Mouse (Mus musculus) B cell, adult 62 days (primary cell): ENCODE results near the gene Flad1. TPM values are rescaled to one million over a fixed set of nuclear protein-coding genes. Genes with fewer than 3 reads are reported as not detected.

Experiments
- total RNA-seq: library from RNA; stranded (reverse); gene quantifications from 4 replicates; pipeline ENCODE4 v1.2.4, GENCODE M21; 2023

The Flad1 gene
- total RNA-seq: 31.6 to 44.7 TPM (median 35.1 TPM) in 4 replicates

DNA sequence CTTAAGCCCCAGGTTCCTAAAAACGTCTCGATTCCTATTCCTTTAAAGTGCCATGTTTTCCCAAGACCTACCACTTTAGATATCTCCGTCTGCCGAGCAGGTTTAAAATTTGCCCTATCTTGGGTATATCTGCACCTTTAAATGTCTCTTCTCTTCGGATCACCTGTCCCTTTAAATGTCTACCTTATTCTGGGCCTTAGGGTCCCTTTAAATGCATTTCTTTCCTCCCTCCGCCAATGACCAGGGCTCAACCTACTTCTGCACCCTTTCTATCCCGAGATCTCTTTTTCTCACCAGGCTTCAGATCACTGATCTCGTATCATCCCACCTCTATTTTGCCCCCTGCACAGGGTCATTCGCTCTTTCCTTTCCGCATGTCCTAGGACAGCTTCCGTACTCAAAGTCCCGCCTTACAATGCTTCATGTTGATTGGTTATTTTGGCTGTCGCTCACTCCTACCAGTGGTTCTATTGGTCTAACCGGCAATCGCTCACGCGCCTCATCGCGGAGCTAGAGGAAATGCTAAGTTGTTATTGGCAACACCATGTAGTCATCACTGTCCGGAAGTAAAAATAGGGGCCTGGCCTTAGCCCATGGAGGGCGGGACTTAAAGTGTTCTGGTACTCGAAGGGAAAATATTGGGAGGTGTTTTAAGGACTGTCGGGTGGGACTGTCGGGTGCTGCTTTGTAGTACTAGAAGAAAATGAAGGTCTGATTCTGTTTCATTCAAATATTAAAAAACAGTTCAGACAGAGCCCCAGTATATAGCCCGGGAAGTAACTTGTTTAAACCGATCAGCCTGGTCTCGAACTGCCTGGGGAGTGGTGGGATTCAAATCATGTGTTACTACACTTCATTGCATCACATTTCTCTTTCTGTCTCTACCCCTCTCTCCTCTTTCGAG, at the start of gene Flad1:
Flad1 (minus strand) TSS at position 381 of the 904 bp plus-strand sequence.

DNA sequence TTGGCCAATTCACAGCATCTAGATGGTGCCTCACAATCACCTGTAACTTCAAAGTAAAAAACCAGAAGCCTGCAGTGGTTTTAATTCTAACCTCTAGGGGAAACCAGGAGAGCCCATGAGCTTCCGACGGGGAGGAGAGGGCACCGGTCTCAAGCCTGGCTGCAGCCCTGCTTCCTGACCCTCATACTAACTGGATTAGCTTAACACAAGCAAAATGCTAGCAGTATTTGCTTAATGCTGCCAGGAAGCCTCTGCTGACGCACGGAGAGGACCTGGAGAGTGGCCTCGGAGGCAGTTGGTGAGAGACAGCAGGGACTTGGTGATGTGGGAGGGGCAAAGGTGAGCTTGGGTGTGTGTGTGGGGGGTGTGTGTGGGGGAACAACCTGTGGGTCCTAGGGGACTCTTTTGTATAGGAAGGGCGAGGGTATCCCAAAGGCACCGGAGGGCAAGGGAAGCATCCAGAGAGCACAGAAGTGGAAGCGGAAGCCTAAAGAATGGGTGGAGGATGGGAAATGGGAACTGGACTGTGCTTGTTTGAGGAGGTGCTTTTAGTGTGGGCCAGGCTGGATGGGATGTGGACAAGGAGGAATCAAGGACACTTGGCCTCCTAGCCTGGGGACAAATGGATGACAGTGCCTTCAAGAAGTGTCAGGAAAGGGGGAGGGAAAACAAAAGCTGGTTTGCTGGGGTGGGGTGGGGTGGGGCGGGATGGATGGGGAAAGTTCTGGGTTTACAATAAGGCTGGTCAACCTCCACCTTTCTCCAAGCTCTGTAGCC, 42.9 kb upstream of the Flad1 start, which contains the start of gene Pmvk:
Pmvk (plus strand) TSS at position 141 of the 777 bp plus-strand sequence.

DNA sequence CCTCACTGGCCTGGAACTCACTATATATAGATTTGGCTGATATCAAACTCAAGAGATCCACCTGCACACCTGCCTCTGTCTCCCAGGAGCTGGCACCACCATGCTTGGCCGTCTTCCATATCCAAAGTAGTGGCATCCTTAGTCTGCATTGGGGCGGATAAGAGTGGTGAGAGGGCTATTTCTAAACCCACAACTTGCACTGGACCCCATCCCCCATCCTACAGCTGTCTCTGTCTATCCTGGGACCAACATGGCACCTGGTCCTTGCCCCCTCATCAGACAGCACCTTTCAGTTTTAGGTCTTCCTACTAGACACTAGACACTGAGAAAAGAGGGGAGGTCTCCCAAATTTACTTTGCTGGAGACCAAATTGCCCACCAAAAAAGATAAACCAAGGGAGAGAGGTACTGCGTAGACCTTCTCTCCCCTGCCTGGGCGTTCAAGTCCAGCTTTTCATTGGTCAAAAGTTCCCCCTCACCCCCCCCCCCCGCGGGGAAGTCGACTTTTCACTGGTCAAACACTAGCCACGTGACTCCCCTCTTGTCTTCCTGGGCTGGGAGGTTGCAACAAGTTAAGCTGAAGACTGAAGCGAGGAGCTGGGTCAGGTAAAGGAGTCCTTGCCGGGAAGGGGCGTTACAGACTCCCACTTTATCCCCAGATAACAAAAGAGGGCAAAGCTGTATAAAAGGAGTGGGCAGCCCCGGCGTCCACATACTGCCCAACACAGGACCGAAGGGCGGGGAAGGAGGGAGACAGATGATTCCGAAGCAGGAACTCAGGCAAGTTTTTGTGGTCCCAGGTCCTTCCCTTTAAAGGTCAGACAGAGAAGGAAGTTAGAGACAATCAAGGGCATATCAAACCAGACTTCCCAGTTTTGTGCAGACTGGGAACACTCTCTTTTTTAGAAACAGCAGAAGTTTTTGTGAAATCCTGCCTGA, 24.8 kb upstream of the Flad1 start, which contains the start of gene Pbxip1:
Pbxip1 (plus strand) TSS at position 531 of the 938 bp plus-strand sequence.

DNA sequence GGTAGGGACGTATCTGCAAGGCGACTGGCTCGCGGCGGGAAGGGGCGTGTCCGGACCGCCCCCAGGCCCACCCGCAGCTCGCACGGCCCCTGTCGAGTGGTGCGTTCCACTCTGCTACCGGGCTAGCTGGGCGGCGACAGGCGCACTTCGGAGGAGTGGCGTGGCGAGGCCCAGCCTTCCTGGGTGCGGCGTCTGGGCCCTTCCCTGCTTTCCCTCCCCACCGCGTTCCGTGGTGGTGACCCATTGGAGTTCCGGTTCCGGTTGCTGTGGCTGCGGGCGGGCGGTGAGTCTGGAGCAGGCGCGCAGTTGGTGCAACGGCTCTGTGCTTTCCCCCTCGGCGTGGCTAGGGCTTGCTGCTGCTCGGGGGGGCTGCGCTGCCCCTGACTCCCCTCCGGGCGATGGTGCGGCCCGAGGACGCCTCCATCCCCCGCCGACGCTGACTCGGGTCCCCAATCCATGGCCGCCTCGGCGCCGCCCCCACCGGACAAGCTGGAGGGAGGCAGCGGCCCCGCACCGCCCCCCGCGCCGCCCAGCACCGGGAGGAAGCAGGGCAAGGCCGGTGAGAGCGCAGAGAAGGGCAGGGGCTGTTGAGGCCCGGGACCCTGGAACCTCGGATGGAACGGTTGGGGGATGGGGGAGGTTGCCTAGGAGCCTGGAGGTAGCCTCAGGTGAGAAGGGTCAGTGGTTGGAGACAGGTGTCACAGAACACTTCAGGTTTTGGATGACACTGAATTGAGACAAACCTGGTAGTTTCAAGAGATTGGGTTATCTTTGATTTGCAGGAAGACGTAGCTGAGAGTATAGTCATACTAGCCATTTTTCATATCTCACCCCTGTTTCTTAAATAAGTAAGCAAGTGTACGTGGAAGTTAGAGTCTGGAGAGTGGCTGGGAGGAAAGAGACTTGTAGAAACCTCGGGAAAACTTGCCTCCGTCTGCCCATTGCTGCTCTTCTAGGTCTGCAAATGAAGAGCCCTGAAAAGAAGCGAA, 18.8 kb upstream of the Flad1 start, which contains the start of gene Pygo2:
Pygo2 (plus strand) TSS at position 44 of the 989 bp plus-strand sequence.

DNA sequence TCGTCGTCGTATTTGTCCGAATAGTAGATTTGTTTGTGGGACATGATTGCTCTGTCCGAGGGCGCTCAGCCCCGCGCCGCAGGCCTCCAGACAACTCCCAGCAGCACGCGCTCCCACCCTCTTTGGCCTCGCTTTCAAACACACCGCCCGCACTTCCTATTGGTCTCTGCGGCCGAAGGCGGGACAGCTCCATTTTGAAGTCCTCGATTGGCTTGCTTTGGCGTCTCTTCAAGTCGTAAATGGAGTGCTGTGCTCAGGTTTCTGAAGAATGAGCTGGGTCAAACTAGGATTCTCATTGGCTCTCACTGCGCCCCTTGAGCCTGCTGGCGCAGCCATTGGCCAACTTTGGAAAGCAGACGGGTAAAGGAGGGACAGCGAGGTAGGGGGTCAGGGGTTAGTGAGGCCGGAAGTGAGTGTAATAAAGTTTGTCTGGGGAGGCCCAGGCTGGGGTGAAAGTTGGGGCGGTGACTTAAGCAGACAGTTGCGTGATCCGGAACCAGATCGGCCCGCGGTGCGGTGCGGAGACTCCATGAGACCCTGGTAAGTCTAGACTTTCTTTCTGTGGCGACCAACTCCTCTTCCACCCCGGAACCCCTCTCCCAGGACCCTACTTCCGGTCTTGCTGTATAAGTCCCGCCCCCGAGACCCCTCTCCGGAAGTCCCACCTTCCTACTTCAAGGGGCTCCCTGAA, 6.6 kb upstream of the Flad1 start, which contains the start of the genes Cks1b and Shc1:
Cks1b (minus strand) TSS at position 214 of the 691 bp plus-strand sequence.
Shc1 (plus strand) TSS at position 274 of the 691 bp plus-strand sequence.

DNA sequence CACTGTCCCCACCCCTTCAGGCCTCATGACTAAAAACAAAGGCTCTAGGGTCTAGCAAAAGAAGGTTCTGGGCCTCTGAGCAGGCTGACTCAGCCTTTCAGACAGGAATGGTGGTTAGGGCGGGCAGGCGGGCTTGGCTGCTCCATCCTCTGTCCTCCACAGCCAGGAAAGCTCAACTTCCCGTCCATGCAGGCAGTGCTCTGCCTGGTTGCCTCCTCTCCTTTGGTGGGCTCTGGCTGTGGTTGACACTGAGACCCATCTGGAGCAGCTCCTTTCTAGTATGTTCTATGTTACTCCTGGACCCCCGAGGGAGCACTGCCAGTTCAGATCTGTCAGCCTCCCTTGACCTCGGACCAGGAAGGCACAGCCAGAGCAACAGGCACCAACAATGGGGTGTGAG, 9.0 kb downstream of the Flad1 start, which contains the start of gene Lenep:
Lenep (minus strand) TSS at position 101 of the 400 bp plus-strand sequence.

DNA sequence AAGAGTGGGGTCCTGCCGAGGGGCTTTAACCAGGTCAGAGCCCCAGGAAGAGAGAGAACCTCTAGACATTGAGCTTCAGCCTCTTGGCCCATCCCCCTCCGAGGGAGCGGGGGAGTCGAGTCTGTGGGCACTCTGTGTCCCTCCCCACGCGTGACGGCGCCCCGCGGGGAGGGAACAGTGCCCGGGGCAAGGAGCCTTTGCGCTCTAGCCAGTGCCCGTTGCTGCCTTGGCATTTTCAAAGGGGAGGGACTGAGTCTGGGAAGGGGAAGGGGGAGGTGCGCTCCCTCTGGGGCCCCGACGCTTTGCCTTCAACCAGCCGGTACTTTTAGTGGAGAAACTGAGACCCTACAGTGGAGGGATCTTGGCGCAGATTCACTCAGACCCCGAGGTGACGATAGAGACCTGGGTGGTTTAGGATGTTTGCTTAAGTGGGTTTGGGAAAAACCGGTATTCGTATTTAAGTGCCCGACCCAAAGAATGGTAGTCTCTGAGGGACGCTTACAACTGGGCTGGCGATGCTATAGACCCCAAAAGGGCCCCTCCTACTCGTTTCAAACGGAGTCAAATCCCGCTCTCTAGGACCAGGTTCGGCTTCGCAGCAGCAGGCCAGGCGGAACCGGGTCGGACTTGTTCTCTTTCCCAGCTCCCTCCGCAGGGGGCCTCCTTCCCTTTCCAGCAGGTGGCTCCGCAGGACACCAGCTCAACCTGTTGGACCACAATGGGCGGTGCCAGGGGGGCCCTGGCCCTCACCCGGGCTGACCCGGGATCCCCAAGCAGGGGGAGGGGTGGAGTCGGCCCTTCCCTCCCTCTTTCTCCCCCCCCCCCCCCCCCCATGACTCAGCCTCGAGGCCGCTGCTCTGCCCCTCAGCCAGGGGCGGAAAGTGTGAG, 17.4 kb downstream of the Flad1 start, which contains the start of gene Zbtb7b:
Zbtb7b (minus strand) TSS at position 771 of the 888 bp plus-strand sequence.

DNA sequence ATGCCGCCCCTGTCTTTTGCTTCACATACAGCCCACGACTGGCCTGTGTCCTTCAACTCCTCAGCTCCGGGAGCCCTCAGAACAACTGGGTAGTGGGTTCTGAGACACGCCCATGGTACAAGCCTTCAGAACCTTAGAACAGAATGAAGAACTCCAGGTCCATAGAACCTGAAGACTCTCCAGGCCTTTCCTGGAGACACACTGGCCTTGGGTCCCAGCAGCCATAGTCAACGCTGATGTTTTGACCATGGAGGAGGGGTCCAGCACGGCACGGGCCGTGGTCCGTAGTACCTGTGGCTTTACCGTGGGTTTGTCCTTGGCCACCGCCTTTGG, 46.6 kb downstream of the Flad1 start, which contains the start of gene Dcst1:
Dcst1 (minus strand) TSS at position 101 of the 333 bp plus-strand sequence.

DNA sequence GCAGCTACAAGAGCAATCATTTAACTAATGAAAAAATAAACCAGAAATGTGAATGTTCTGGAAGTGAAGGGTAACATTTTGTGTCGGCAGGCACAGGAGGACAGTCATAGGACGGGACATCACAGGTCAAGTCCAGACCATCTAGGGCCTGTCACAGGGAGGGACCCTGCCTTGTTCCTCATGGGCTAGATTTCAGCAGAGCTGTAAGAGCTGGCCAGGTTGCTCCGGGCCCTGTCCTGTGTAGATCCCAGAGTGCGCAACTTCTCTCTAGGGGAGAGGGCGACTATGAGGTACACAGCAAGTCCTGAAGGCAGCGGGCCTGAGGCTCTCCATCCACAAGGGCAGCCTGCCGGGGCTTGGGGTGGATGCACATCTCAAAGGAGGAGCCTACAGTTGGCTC, 50.0 kb downstream of the Flad1 start, which contains the start of gene Dcst2:
Dcst2 (plus strand) TSS at position 301 of the 400 bp plus-strand sequence.

Other genes starting within 250 kb of the Flad1 start
- gene Clk2, start 247.1 kb downstream of the Flad1 start, total RNA-seq: 144 to 159 TPM (median 155 TPM) in 4 replicates
- 109 to 121 TPM (median 115 TPM) in 4 replicates for gene Scamp3, start 234.4 kb downstream of the Flad1 start, total RNA-seq
- gene Fam189b, start 228.7 kb downstream of the Flad1 start, total RNA-seq: 12.9 to 24.4 TPM (median 20.3 TPM) in 4 replicates
- 79.6 to 102 TPM (median 97.6 TPM) in 4 replicates for gene Gba, start 208.9 kb downstream of the Flad1 start, total RNA-seq
- gene Thbs3, start 196.7 kb downstream of the Flad1 start, total RNA-seq: 8.6 to 13.2 TPM (median 9.9 TPM) in 4 replicates
- 227 to 250 TPM (median 239 TPM) in 4 replicates for gene Mtx1, start 184.8 kb downstream of the Flad1 start, total RNA-seq
- 1.4 to 3.6 TPM (median 1.6 TPM) in 4 replicates for gene Muc1, start 182.8 kb downstream of the Flad1 start, total RNA-seq
- gene Krtcap2, start 165.9 kb downstream of the Flad1 start, total RNA-seq: 88.4 to 116 TPM (median 101 TPM) in 4 replicates
- gene Trim46, start 165.6 kb downstream of the Flad1 start, total RNA-seq: 2.1 to 5.6 TPM (median 3.3 TPM) in 4 replicates
- gene Dpm3, start 152.5 kb downstream of the Flad1 start, total RNA-seq: 64.0 to 79.9 TPM (median 68.1 TPM) in 4 replicates
- 140 to 170 TPM (median 145 TPM) in 4 replicates for gene Slc50a1, start 141.3 kb downstream of the Flad1 start, total RNA-seq
- gene Efna1, start 130.7 kb downstream of the Flad1 start, total RNA-seq: 1.0 to 1.8 TPM (median 1.1 TPM) in 4 replicates
- gene Efna3, start 88.9 kb downstream of the Flad1 start, total RNA-seq: not detected in 4 replicates
- gene Efna4, start 73.8 kb downstream of the Flad1 start, total RNA-seq: 0.36 TPM in 1 of 4 replicates, not detected in the others
- 6.8 to 7.4 TPM (median 7.1 TPM) in 4 replicates for gene Adam15, start 61.9 kb downstream of the Flad1 start, total RNA-seq
- 0.25 TPM in 1 of 4 replicates, not detected in the others for gene Dcst2, start 49.9 kb downstream of the Flad1 start, total RNA-seq
- 0.31 to 0.33 TPM in 2 of 4 replicates, not detected in the others for gene Dcst1, start 46.6 kb downstream of the Flad1 start, total RNA-seq
- gene Zbtb7b, start 17.1 kb downstream of the Flad1 start, total RNA-seq: 60.4 to 64.8 TPM (median 62.5 TPM) in 4 replicates
- gene Lenep, start 9.1 kb downstream of the Flad1 start, total RNA-seq: 0.52 TPM in 1 of 4 replicates, not detected in the others
- 3.8 to 6.6 TPM (median 4.5 TPM) in 4 replicates for gene Cks1b, start 6.5 kb upstream of the Flad1 start, total RNA-seq
- gene Shc1, start 6.6 kb upstream of the Flad1 start, total RNA-seq: 88.4 to 93.9 TPM (median 92.1 TPM) in 4 replicates
- gene Pygo2, start 18.3 kb upstream of the Flad1 start, total RNA-seq: 32.0 to 39.9 TPM (median 36.9 TPM) in 4 replicates
- 124 to 130 TPM (median 128 TPM) in 4 replicates for gene Pbxip1, start 24.8 kb upstream of the Flad1 start, total RNA-seq
- gene Pmvk, start 42.7 kb upstream of the Flad1 start, total RNA-seq: 14.3 to 19.8 TPM (median 17.7 TPM) in 4 replicates
- gene Kcnn3, start 108.3 kb upstream of the Flad1 start, total RNA-seq: not detected in 4 replicates